Mouse (Mus musculus): Measurements from ENCODE around the gene Nav2. TPM values are rescaled to one million over a fixed set of nuclear protein-coding genes. Genes with fewer than 3 reads are reported as not detected.

Nav2 gene
- polyA plus RNA-seq (2015; fragmentation: Nextera tagmentation; extraction: Ambion mirVana) = 21.9 and 27.8 TPM in 2 replicates

DNA sequence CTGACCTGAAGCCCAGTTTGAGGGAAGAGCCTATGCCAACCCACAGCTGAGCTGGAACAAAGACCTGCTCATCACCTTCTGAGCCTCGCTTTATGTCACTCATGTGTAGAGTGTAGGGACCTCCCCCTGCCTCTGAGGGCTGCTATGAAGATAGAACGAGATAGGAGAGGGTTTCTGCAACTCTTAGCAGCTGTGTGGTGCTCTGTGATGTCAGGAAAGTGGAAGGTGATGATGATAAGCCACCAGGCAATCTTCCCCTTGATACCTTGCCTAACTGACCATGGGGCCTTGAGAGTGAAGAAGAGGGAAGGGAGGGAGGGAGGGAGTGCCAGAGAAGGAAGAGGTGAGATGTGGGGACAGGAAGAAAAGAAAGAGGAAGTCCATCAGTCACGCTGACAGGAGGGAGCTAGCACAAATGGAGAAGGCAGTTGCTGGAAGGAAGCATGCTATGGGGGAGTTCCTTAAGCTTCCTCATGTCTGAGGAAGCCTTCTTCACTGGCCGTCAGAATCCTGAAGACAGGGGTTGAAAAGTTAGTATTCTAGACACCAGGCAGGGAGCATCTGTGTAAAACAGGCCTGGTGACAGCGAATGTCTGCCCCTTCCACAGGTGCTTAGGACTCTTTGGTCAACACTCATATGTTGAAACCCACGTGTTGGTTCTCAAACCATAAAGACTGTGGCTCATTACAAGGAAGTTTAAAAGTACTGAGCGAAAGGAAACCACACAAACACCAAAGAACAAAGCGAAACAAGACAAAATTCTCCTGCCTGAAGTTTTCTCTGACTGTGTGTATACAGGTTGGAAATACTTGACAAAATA is at the start of gene Nav2:
Gene Nav2 (plus strand): TSS at position 196 of the 821 bp plus-strand sequence.

DNA sequence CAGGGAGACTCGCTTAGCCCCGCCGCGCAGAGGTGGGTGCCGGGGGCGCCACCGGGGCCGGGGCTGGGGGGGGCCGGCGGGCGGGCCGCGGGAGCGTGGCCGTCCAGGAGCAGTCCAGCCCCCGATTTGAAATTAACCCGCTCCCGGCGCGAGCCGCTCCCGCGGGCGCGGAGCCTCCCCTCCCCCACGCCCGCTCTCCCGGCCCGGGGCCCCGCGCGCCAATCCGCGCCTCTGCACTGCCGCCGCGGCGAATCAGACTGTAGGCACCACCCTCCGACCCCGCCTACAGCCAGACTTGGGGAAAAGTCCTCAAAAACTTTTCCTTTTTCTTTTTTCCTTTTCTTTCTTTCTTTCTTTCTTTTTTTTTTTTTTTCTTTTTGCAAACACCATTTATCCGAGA is 27.0 kb upstream of the Nav2 start, which contains the start of gene E2f8:
Gene E2f8 (minus strand): TSS at position 111 of the 400 bp plus-strand sequence.

DNA sequence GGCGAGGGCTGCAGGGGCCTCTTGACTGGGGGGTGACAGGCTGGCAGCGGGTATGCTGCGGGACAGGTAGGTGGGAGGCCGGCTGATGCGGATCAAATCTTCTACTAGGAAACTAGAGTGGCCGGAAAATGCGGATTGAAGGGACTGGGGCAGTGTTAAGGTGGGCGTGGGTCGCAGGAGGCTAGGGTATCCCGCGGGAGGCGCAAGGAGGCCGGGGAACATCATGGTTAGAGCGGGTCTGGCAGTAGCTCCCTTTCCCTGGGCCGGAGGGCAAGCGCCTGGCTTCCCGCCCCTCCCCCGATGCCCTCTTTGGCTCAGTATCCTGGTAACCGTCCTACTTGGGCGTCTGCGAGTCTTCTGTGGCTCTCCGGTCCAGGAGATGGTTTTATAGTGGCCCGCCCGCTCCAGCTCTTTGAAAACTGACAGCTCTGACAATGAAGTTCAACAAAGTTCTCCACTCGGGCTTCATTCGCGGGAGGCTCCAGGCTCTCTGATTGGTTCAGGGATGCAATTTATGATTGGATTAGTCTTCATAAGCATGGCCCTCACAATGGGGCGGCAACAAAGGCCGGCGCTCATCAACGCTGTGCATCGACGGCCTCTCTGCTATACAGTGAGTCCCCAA is 728.1 kb downstream of the Nav2 start, which contains the start of gene Dbx1:
Gene Dbx1 (minus strand): TSS at position 359 of the 625 bp plus-strand sequence.

Other genes starting within 250 kb of the Nav2 start
- gene Zdhhc13, start 119.7 kb upstream of the Nav2 start, polyA plus RNA-seq (2015; fragmentation: Nextera tagmentation; extraction: Ambion mirVana) = 27.0 and 32.5 TPM in 2 replicates
- gene Csrp3, start 60.7 kb upstream of the Nav2 start, polyA plus RNA-seq (2015; fragmentation: Nextera tagmentation; extraction: Ambion mirVana) = 1.0 and 1.2 TPM in 2 replicates
- 1.0 and 1.2 TPM in 2 replicates for gene E2f8, start 27.1 kb upstream of the Nav2 start, polyA plus RNA-seq (2015; fragmentation: Nextera tagmentation; extraction: Ambion mirVana)